Mouse (Mus musculus): Measurements from ENCODE around the gene St3gal6. TPM values are rescaled to one million over a fixed set of nuclear protein-coding genes. Genes with fewer than 3 reads are reported as not detected.

Gene St3gal6
- polyA plus RNA-seq, 1 experiment from 2014 or later: 9.7 TPM

DNA sequence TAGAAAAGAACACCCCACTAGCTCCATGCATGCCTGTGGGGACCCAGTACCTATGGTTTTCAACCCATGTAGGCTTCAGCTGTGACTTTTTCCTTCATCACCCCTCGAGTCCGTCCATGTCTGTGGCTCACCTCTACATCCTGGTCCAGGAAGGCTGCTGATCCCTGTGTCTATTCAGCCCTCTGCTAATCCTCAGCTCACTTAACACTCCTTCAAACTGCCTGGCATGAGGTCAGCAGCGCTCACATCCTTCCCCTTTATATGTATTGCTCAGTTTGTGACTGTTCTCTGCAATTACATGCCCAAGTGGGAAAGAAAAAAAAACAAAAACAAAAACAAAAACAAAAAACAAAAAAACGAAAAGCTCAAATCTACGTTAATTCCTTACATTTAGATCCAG lies 24.4 kb downstream of the St3gal6 start:
- no peak overlapping the region for H3K4me3 ChIP-seq (ENCODE audit: low read depth, low read length)
- no peak for ATAC-seq (ENCODE audit: insufficient number of reproducible peaks, insufficient read depth, low FRiP score, low read depth)
- 78% methylated on average over 5 of the region's 5 CpGs for WGBS
- H3K9ac ChIP-seq (replicated peaks; ENCODE audit: low read depth, low read length): no peak overlapping the region
- H3K36me3 ChIP-seq (ENCODE audit: control insufficient read depth, insufficient read depth, low read length): no peaks in the 10 kb centered on the region
- H3K27ac ChIP-seq (ENCODE audit: low read length): no peak overlapping the region
- H3K9me3 ChIP-seq (ENCODE audit: control insufficient read depth, low read depth, low read length): no peaks in the 10 kb centered on the region
- no peak overlapping the region for H3K4me2 ChIP-seq (replicated peaks; ENCODE audit: low read depth, low read length)
- no peaks in the 10 kb centered on the region for H3K27me3 ChIP-seq (ENCODE audit: control insufficient read depth, insufficient read depth, low read length)
- H3K4me1 ChIP-seq (ENCODE audit: control insufficient read depth, insufficient read depth, low read length): peaks cover 14% of the 10 kb centered on the region

GRCm38 (mm10) chr16:58499172-58499584 lies 24.9 kb downstream of the St3gal6 start:
- H3K27ac ChIP-seq (ENCODE audit: low read length): no peak overlapping the region
- ATAC-seq (ENCODE audit: insufficient number of reproducible peaks, insufficient read depth, low FRiP score, low read depth): no peak

DNA sequence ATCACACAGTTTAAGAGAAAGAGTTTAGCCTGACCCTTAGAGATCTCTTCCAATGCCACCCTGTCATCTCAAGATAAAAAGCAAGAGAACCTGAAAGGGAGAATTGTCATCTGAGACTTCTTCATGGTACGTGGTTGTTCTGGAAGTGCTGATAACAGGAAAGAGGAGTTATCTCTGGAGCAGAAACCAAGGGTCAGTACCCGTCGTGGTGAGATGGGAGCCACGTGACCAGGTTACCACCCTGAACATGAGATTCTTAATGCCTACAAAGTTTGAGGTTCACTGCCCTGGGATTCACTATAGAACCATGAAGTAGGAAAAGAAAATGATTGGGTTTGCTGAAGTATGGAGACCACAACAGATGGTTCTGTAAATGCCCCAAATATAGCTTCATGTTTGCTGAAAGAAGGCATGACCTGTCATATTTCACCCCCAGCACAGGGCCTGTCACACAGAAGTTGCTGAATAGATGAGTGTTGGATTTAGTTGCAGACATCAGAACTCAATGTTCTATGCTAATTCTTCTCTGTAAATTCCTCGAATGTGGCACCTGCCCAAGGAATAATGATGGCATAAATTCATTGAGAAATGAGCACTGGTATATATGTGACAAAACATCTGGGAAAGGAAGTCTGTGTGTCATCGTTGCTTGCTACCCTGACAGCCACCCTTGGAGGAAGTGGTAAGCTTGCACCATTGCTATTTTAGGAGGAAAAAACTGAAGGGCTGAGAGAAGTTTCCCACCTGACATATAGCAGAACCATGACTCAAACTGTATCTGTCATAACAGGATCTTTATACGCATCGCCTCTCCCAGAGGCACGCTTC lies 25.9 kb downstream of the St3gal6 start:
- Histone ChIP-seq H3K36me3 (ENCODE audit: control insufficient read depth, insufficient read depth, low read length) (no peaks in the 10 kb centered on the region), H3K9me3 (ENCODE audit: control insufficient read depth, low read depth, low read length) (no peaks in the 10 kb centered on the region), H3K27ac (ENCODE audit: low read length) (no peak overlapping the region), H3K27me3 (ENCODE audit: control insufficient read depth, insufficient read depth, low read length) (no peaks in the 10 kb centered on the region), H3K4me1 (ENCODE audit: control insufficient read depth, insufficient read depth, low read length) (peaks cover 14% of the 10 kb centered on the region), H3K4me3 (ENCODE audit: low read depth, low read length) (no peak overlapping the region), H3K9ac (replicated peaks; ENCODE audit: low read depth, low read length) (no peak overlapping the region), H3K4me2 (replicated peaks; ENCODE audit: low read depth, low read length) (no peak overlapping the region)
- ATAC-seq (ENCODE audit: insufficient number of reproducible peaks, insufficient read depth, low FRiP score, low read depth): peak; percentile 71; the same call in 1 of the 2 replicates
- 52% methylated on average over 9 of the region's 9 CpGs for WGBS

More at GRCm38 (mm10) chr16:58499172-58499584, 24.9 kb downstream of the St3gal6 start:
- H3K27me3 ChIP-seq (ENCODE audit: control insufficient read depth, insufficient read depth, low read length): no peaks in the 10 kb centered on the region
- WGBS: 38% methylated on average over 1 of the region's 1 CpGs
- no peak overlapping the region for H3K9ac ChIP-seq (replicated peaks; ENCODE audit: low read depth, low read length)
- no peak overlapping the region for H3K4me2 ChIP-seq (replicated peaks; ENCODE audit: low read depth, low read length)
- no peaks in the 10 kb centered on the region for H3K36me3 ChIP-seq (ENCODE audit: control insufficient read depth, insufficient read depth, low read length)
- no peak overlapping the region for H3K4me3 ChIP-seq (ENCODE audit: low read depth, low read length)
- no peaks in the 10 kb centered on the region for H3K9me3 ChIP-seq (ENCODE audit: control insufficient read depth, low read depth, low read length)
- peaks cover 14% of the 10 kb centered on the region for H3K4me1 ChIP-seq (ENCODE audit: control insufficient read depth, insufficient read depth, low read length)

GRCm38 (mm10) chr16:58496791-58497190 lies 27.3 kb downstream of the St3gal6 start:
- H3K4me2 ChIP-seq (replicated peaks; ENCODE audit: low read depth, low read length): no peak overlapping the region
- peaks cover 11% of the 10 kb centered on the region for H3K4me1 ChIP-seq (ENCODE audit: control insufficient read depth, insufficient read depth, low read length)
- H3K9ac ChIP-seq (replicated peaks; ENCODE audit: low read depth, low read length): no peak overlapping the region
- no peak overlapping the region for H3K27ac ChIP-seq (ENCODE audit: low read length)
- H3K36me3 ChIP-seq (ENCODE audit: control insufficient read depth, insufficient read depth, low read length): no peaks in the 10 kb centered on the region
- H3K27me3 ChIP-seq (ENCODE audit: control insufficient read depth, insufficient read depth, low read length): no peaks in the 10 kb centered on the region
- H3K4me3 ChIP-seq (ENCODE audit: low read depth, low read length): no peak overlapping the region
- H3K9me3 ChIP-seq (ENCODE audit: control insufficient read depth, low read depth, low read length): no peaks in the 10 kb centered on the region
- no peak for ATAC-seq (ENCODE audit: insufficient number of reproducible peaks, insufficient read depth, low FRiP score, low read depth)

DNA sequence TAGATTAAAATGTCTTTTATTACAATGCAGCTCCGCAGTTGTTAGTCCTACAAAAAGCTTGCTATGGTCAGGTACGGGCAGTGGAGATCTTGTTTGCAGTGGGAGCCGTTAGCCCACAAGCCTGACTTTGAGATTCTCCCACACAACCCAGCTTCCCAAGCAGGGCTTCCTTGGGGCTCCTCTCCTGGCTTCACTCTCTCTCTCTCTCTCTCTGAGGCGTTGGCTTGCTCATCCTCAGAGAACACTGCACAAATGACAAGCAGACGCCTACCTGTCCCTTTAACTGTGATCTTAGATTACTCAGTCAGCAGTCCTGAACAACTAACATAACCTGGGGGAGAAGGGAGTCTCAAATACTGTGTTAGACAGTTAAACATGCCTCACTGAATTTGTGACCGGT lies 36.2 kb downstream of the St3gal6 start:
- H3K36me3 ChIP-seq (ENCODE audit: control insufficient read depth, insufficient read depth, low read length): no peaks in the 10 kb centered on the region

GRCm38 (mm10) chr16:58482296-58482695 lies 41.7 kb downstream of the St3gal6 start:
- Histone ChIP-seq H3K27ac (ENCODE audit: low read length) (no peak overlapping the region), H3K27me3 (ENCODE audit: control insufficient read depth, insufficient read depth, low read length) (no peaks in the 10 kb centered on the region), H3K9ac (replicated peaks; ENCODE audit: low read depth, low read length) (no peak overlapping the region), H3K9me3 (ENCODE audit: control insufficient read depth, low read depth, low read length) (peaks cover 3% of the 10 kb centered on the region; the same call in 1 of the 2 replicates), H3K4me1 (ENCODE audit: control insufficient read depth, insufficient read depth, low read length) (no peaks in the 10 kb centered on the region), H3K36me3 (ENCODE audit: control insufficient read depth, insufficient read depth, low read length) (no peaks in the 10 kb centered on the region), H3K4me2 (replicated peaks; ENCODE audit: low read depth, low read length) (no peak overlapping the region), H3K4me3 (ENCODE audit: low read depth, low read length) (no peak overlapping the region)
- WGBS: 53% methylated on average over 3 of the region's 3 CpGs
- no peak for ATAC-seq (ENCODE audit: insufficient number of reproducible peaks, insufficient read depth, low FRiP score, low read depth)

More for the DNA sequence above, 36.2 kb downstream of the St3gal6 start:
- Histone ChIP-seq H3K27me3 (ENCODE audit: control insufficient read depth, insufficient read depth, low read length) (no peaks in the 10 kb centered on the region), H3K4me2 (replicated peaks; ENCODE audit: low read depth, low read length) (no peak overlapping the region), H3K4me1 (ENCODE audit: control insufficient read depth, insufficient read depth, low read length) (no peaks in the 10 kb centered on the region), H3K9me3 (ENCODE audit: control insufficient read depth, low read depth, low read length) (no peaks in the 10 kb centered on the region), H3K4me3 (ENCODE audit: low read depth, low read length) (no peak overlapping the region), H3K27ac (ENCODE audit: low read length) (no peak overlapping the region), H3K9ac (replicated peaks; ENCODE audit: low read depth, low read length) (no peak overlapping the region)
- no peak for ATAC-seq (ENCODE audit: insufficient number of reproducible peaks, insufficient read depth, low FRiP score, low read depth)
- WGBS: 83% methylated on average over 6 of the region's 6 CpGs

- Histone ChIP-seq H3K36me3 (ENCODE audit: control insufficient read depth, insufficient read depth, low read length) (no peaks in the 10 kb centered on the region), H3K4me3 (ENCODE audit: low read depth, low read length) (no peak overlapping the region), H3K4me2 (replicated peaks; ENCODE audit: low read depth, low read length) (no peak overlapping the region), H3K27ac (ENCODE audit: low read length) (no peak overlapping the region), H3K4me1 (ENCODE audit: control insufficient read depth, insufficient read depth, low read length) (no peaks in the 10 kb centered on the region), H3K27me3 (ENCODE audit: control insufficient read depth, insufficient read depth, low read length) (no peaks in the 10 kb centered on the region), H3K9me3 (ENCODE audit: control insufficient read depth, low read depth, low read length) (peaks cover 3% of the 10 kb centered on the region; the same call in 1 of the 2 replicates), H3K9ac (replicated peaks; ENCODE audit: low read depth, low read length) (no peak overlapping the region)
- no peak for ATAC-seq (ENCODE audit: insufficient number of reproducible peaks, insufficient read depth, low FRiP score, low read depth)
- 75% methylated on average over 5 of the region's 5 CpGs for WGBS
Observed at GRCm38 (mm10) chr16:58481906-58482270, 42.2 kb downstream of the St3gal6 start.

DNA sequence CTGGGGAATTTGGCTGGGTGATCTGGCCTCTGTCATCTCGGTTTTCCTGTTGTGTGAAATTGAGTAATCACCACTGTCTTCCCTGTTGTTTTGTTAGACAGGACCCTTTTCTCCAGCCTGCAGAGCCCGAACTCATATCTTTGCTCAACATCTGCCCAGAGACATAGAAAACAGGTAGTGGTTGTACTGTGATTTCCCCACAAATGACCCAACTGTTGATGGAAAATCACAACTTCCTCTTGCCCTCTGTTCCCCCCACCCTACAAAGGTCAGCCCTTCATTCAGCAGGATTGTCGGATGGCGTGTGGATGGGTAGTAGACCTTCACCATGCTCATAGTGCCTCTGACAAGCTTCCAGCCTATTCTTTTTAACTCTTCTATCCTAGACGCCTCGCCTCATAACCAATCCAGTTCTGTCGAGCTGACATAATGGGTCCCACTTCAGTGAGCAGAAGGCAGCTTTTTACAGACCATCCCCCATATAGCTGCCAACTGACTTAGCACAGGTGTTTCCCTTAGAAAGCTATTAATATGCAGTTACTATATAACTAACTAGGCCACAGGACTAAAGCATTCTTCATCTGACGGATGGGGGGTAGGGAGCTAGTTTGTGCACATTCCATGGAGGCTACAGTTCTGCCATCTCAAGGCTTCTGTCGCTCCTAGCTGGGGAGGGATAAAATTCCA lies 42.7 kb downstream of the St3gal6 start:
- no peak for ATAC-seq (ENCODE audit: insufficient number of reproducible peaks, insufficient read depth, low FRiP score, low read depth)
- H3K9ac ChIP-seq (replicated peaks; ENCODE audit: low read depth, low read length): no peak overlapping the region
- H3K9me3 ChIP-seq (ENCODE audit: control insufficient read depth, low read depth, low read length): peaks cover 3% of the 10 kb centered on the region; the same call in 1 of the 2 replicates
- H3K27me3 ChIP-seq (ENCODE audit: control insufficient read depth, insufficient read depth, low read length): no peaks in the 10 kb centered on the region
- no peak overlapping the region for H3K4me2 ChIP-seq (replicated peaks; ENCODE audit: low read depth, low read length)
- H3K4me3 ChIP-seq (ENCODE audit: low read depth, low read length): no peak overlapping the region
- H3K4me1 ChIP-seq (ENCODE audit: control insufficient read depth, insufficient read depth, low read length): no peaks in the 10 kb centered on the region
- no peaks in the 10 kb centered on the region for H3K36me3 ChIP-seq (ENCODE audit: control insufficient read depth, insufficient read depth, low read length)
- 68% methylated on average over 9 of the region's 9 CpGs for WGBS
- no peak overlapping the region; the same call in 1 of the 2 replicates for H3K27ac ChIP-seq (ENCODE audit: low read length)
